Mouse (Mus musculus) lung, postnatal 0 days (tissue): ENCODE data around the gene Tex12.

Source experiments
- CTCF ChIP-seq: IDR thresholded peaks from 2 replicates; pipeline ENCODE4 v1.5.1; 2016; ENCODE audit warnings: antibody characterized with exemption, mild to moderate bottlenecking
- EP300 ChIP-seq: IDR thresholded peaks from 2 replicates; pipeline ENCODE4 v1.6.1; 2016; ENCODE audit warnings: antibody characterized with exemption, mild to moderate bottlenecking, control low read depth

DNA sequence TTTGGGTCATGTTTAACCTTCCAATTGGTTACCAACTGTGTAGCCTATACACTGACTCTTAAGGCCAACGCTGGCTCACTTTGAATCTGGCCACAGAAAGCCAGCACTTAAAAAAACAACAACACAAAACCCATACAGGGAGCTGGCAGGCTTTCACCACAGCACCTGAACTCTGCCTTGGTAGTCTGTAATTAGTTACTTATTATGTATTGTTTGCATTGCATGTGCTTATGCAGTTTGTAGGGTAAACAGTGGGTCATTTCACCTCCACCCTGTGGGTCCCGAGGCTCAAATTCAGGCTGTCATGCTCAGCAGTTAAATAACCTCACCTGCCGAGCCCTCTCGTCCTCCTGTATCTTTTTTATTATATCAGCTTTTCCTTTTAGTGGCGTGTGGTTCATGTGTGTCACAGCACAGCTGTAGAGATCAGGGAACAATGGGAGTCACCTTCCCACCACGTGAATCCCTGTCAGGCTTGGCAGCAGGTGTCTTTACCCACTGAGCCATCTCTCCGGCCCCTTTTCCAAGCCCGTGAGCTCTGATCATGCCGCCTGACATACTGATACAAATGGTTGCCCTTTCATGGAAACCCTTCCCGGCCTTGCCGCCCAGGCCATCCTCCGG is 33.8 kb upstream of the Tex12 start:
- no peak for TF ChIP-seq CTCF
- TF ChIP-seq EP300, result no peak
